Mouse (Mus musculus): Measurements from ENCODE around the gene Mtmr2.

DNA sequence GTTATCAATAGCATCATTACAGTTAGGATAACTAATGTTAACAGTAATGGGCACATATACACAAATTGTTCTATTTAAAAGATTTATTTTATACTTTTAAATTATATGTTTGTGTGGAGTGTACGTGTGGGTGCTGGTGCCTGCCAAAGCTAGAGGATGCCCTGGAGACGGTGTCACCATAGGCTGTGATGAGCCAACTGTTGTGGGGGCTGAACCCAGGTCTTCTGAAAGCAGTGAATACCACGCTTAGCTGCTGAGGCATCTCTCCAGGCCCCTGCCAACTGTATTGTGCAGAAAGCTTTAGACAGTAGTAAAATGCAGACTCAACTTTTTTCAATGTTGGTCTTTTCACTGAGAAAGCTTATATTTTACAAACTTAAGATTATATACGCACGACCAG lies 38.8 kb upstream of the Mtmr2 start:
- TF ChIP-seq NANOG (IDR thresholded peaks at IDR 0.05; ENCODE audit: borderline replicate concordance, low read length) (no peak), CTCF (conservative IDR thresholded peaks at IDR 0.05; ENCODE audit: low read length) (no peak)

All from E14TG2a.4 (cell line).